Mouse (Mus musculus) heart, adult 8-10 months (tissue): ENCODE measurements around the gene Mogat2. TPM values are rescaled to one million over a fixed set of nuclear protein-coding genes. Genes with fewer than 3 reads are reported as not detected.

Experiments used
- total RNA-seq, 4 experiments: library from RNA; stranded (reverse); gene quantifications; 2 replicates each; pipeline ENCODE4 v1.2.4; 2022

Mogat2 gene
- total RNA-seq, 4 experiments from 2014 or later: not detected

Other genes starting within 250 kb of the Mogat2 start
- gene Uvrag, start 97.5 kb downstream of the Mogat2 start, total RNA-seq: 10 to 100 TPM; 17.5 to 22.1 (median 20.3) TPM
- 100 to 1,000 TPM; 341 to 454 (median 381) TPM for gene Dgat2, start 55.9 kb downstream of the Mogat2 start, total RNA-seq
- 1 to 10 TPM; 3.0 to 5.1 (median 3.6) TPM for gene Map6, start 28.8 kb upstream of the Mogat2 start, total RNA-seq
- 100 to 1,000 TPM; 129 to 268 (median 205) TPM for gene Serpinh1, start 114.6 kb upstream of the Mogat2 start, total RNA-seq
- 10 to 100 TPM; 19.7 to 30.7 (median 24.3) TPM for gene Gdpd5, start 142.8 kb upstream of the Mogat2 start, total RNA-seq
- not detected for gene Klhl35, start 227.4 kb upstream of the Mogat2 start, total RNA-seq
- gene Rps3, start 245.1 kb upstream of the Mogat2 start, total RNA-seq: 100 to 1,000 TPM; 305 to 381 (median 333) TPM